Mouse (Mus musculus) forebrain, embryonic 14.5 days (tissue): ENCODE results near the gene Rpusd2. TPM values are rescaled to one million over a fixed set of nuclear protein-coding genes. Genes with fewer than 3 reads are reported as not detected.
A peak's percentile ranks its signal among the peaks of the same experiment; 100 is the strongest.

Experiments
- ATAC-seq: fragments of 200-750 bp; cut with Nextera tagmentation; 2 replicates; pipeline ENCODE4 v1.8.0; 2017; ENCODE audit warnings: mild to moderate bottlenecking, moderate library complexity
- DNase-seq: peaks from one replicate; pipeline ENCODE4 v3.0.0-alpha.2; 2015; ENCODE audit warnings: low spot score
- H3K27ac ChIP-seq: fragments of 300-500 bp; sonication (generic); 2 replicates; pipeline ENCODE4 v1.5.1; 2014; ENCODE audit warnings: low read depth, mild to moderate bottlenecking, control low read depth, low read length, moderate library complexity
- H3K27me3 ChIP-seq: fragments of 300-500 bp; sonication (generic); replicated peaks from 2 replicates; pipeline ENCODE4 v1.6.1; 2014; ENCODE audit warnings: low read length, control low read depth, mixed read lengths; ENCODE audit not compliant: control insufficient read depth, insufficient read depth
- H3K36me3 ChIP-seq: fragments of 300-500 bp; sonication (generic); 2 replicates; pipeline ENCODE4 v1.6.1; 2014; ENCODE audit warnings: low read length, control low read depth; ENCODE audit not compliant: control insufficient read depth, insufficient read depth
- H3K4me1 ChIP-seq: fragments of 300-500 bp; sonication (generic); 2 replicates; pipeline ENCODE4 v1.6.1; 2014; ENCODE audit warnings: antibody characterized with exemption, low read length, control low read depth; ENCODE audit not compliant: control insufficient read depth, insufficient read depth
- H3K4me2 ChIP-seq: fragments of 300-500 bp; sonication (generic); 2 replicates; pipeline ENCODE4 v1.6.1; 2014; ENCODE audit warnings: mild to moderate bottlenecking, control low read depth, low read length
- H3K4me3 ChIP-seq: fragments of 300-500 bp; sonication (generic); 2 replicates; pipeline ENCODE4 v1.5.1; 2014; ENCODE audit warnings: low read depth, low read length, control low read depth
- H3K9ac ChIP-seq: fragments of 300-500 bp; sonication (generic); 2 replicates; pipeline ENCODE4 v1.6.1; 2014; ENCODE audit warnings: mild to moderate bottlenecking, low read length, control low read depth, moderate library complexity
- H3K9me3 ChIP-seq: fragments of 300-500 bp; sonication (generic); replicated peaks from 2 replicates; pipeline ENCODE4 v1.6.1; 2016; ENCODE audit warnings: low read length, control low read depth, mixed read lengths; ENCODE audit not compliant: control insufficient read depth
- WGBS: fragments of 180-500 bp; shearing (Covaris S2); extraction: QIAGEN DNeasy Blood & Tissue Kit; methylation state at CpG from one replicate; pipeline ENCODE4 v1.1.7; 2014; 5-methylcytosine and 5-hydroxymethylcytosine counted together
- polyA plus RNA-seq: library from polyadenylated mRNA; unstranded; fragments of >200 nt; fragmentation: Nextera tagmentation; extraction: Ambion mirVana; gene quantifications from 2 replicates; pipeline ENCODE4 v1.2.1, GENCODE M21; 2014

Rpusd2 gene
- polyA plus RNA-seq, 1 experiment from 2014 or later, result 4.2 TPM

DNA sequence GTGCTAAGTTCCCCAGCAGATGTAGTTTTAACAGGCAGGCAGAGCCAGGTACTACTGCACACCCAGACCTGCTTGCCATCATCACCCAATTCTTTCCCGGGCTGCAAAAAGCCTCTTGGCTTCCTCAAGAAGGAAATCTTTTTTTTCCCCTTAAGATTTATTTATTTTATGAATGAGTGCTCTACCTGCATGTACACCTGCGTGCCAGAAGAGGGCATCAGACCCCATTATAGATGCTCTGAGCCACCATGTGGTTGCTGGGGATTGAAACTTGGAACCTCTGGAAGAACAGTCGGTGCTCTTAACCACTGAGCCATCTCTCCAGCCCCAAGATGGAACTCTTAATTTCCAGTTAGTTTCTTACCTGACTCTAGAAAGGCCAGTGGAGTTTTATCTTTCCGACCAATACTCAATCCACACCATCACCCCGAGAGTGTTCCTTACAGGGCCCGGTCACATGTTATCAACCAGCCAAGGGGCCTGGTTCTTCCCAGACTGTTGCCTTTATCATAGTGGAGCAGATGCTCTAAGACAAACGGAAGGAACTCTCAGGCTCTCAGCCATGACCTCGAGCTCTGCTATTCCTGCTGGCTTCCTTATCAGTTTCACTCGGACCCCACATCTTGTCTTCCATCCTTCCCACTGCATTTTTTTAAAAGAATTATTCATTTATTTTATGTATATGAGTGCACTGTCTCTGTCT lies 9.9 kb upstream of the Rpusd2 start:
- peaks cover 25% of the 10 kb centered on the region for H3K36me3 ChIP-seq
- H3K4me1 ChIP-seq, result peaks cover 5% of the 10 kb centered on the region; the same call in 1 of the 2 replicates
- 74% methylated on average over 9 of the region's 9 CpGs for WGBS
- no peaks in the 10 kb centered on the region for H3K9me3 ChIP-seq
- DNase-seq, result no peak
- no peak overlapping the region for H3K9ac ChIP-seq
- H3K27ac ChIP-seq, result no peak overlapping the region
- no peak overlapping the region for H3K4me2 ChIP-seq
- ATAC-seq, result no peak
- H3K4me3 ChIP-seq, result no peak overlapping the region
- H3K27me3 ChIP-seq, result no peaks in the 10 kb centered on the region

GRCm38 (mm10) chr2:119025239-119025616 lies 9.4 kb upstream of the Rpusd2 start:
- Histone ChIP-seq H3K9ac (no peak overlapping the region), H3K4me3 (no peak overlapping the region), H3K27me3 (no peaks in the 10 kb centered on the region), H3K27ac (no peak overlapping the region), H3K36me3 (peaks cover 25% of the 10 kb centered on the region), H3K9me3 (no peaks in the 10 kb centered on the region), H3K4me2 (no peak overlapping the region), H3K4me1 (peaks cover 5% of the 10 kb centered on the region; the same call in 1 of the 2 replicates)
- ATAC-seq (no peak), DNase-seq (no peak)
- WGBS, result 82% methylated on average over 4 of the region's 4 CpGs

- Histone ChIP-seq H3K4me2 (no peak overlapping the region), H3K4me3 (no peak overlapping the region), H3K27me3 (no peaks in the 10 kb centered on the region), H3K9ac (no peak overlapping the region), H3K4me1 (peaks cover 5% of the 10 kb centered on the region; the same call in 1 of the 2 replicates), H3K9me3 (no peaks in the 10 kb centered on the region), H3K36me3 (peaks cover 10% of the 10 kb centered on the region), H3K27ac (no peak overlapping the region)
- ATAC-seq (no peak), DNase-seq (no peak)
- WGBS, result 93% methylated on average over 4 of the region's 4 CpGs
These were observed 7.6 kb upstream of the Rpusd2 start for GRCm38 (mm10) chr2:119026951-119027350.

DNA sequence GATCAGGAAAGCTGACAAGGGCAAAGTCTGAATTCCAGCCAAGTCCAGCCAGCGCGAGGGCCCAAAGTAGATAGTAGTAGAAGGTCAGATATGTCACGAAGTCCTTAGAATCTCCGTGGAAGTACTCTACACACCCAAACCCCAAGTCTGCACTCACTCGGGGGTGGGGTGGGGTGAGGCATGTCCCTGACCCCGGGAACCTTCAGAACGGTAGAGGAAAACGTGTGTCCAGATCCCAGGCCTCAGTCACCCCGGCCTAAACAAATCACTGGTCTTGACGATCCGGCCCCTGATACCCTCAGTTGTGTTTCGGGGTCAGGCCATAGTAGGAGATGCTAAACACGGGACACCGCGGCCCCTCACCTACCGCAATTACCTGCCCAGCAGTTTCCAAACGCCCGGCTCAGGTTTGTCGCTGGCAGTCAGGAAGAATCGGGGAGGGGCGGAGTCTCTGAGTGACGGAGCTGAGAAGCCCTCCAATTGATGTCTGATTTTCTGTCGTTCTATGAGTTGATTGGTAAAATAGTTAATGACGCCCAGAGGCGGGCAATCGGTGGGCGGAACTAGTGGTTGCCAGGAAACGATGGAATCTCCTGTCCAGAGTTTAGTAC lies 5.5 kb upstream of the Rpusd2 start, which contains the start of gene Ccdc32:
Gene Ccdc32 (minus strand): TSS at position 453 of the 611 bp plus-strand sequence.
- H3K9ac ChIP-seq, result peak within 1 kb of the TSS; percentile 76
- peaks cover 5% of the 10 kb centered on the region; the same call in 1 of the 2 replicates for H3K4me1 ChIP-seq
- H3K4me3 ChIP-seq, result peak within 1 kb of the TSS; percentile 63
- ATAC-seq (peak; percentile 98), DNase-seq (peak; percentile 97)
- H3K36me3 ChIP-seq, result 0 out of 2 replicates have a peak, but pooled peaks cover 5% of the 10 kb centered on the region
- no peak within 1 kb of the TSS for H3K27ac ChIP-seq
- WGBS, result under 1% methylated on average over 28 of the region's 28 CpGs
- peak within 1 kb of the TSS; percentile 83 for H3K4me2 ChIP-seq
- H3K9me3 ChIP-seq, result no peaks in the 10 kb centered on the region
- H3K27me3 ChIP-seq, result no peaks in the 10 kb centered on the region

GRCm38 (mm10) chr2:119032191-119032590 lies 2.4 kb upstream of the Rpusd2 start:
- H3K4me1 ChIP-seq, result peaks cover 11% of the 10 kb centered on the region; the same call in 1 of the 2 replicates
- H3K4me3 ChIP-seq, result no peak overlapping the region
- ATAC-seq, result no peak
- peaks cover 6% of the 10 kb centered on the region for H3K36me3 ChIP-seq
- no peak overlapping the region for H3K27ac ChIP-seq
- H3K9ac ChIP-seq, result no peak overlapping the region
- no peaks in the 10 kb centered on the region for H3K9me3 ChIP-seq
- WGBS, result 76% methylated on average over 4 of the region's 4 CpGs
- H3K4me2 ChIP-seq, result no peak overlapping the region
- no peak for DNase-seq
- no peaks in the 10 kb centered on the region for H3K27me3 ChIP-seq

GRCm38 (mm10) chr2:119035397-119035745 lies 781 bp downstream of the Rpusd2 start:
- Histone ChIP-seq H3K27me3 (no peaks in the 10 kb centered on the region), H3K36me3 (peaks cover 28% of the 10 kb centered on the region), H3K9me3 (no peaks in the 10 kb centered on the region), H3K9ac (peak overlapping the region; percentile 88), H3K4me2 (peak overlapping the region; percentile 61), H3K4me3 (peak overlapping the region; percentile 86), H3K27ac (peak overlapping the region; percentile 94), H3K4me1 (peaks cover 5% of the 10 kb centered on the region; the same call in 1 of the 2 replicates)
- DNase-seq (no peak), ATAC-seq (no peak)
- WGBS, result 7% methylated on average over 7 of the region's 7 CpGs

- no peaks in the 10 kb centered on the region for H3K4me1 ChIP-seq
- no peak for ATAC-seq
- H3K4me2 ChIP-seq, result no peak overlapping the region
- H3K36me3 ChIP-seq, result peaks cover 38% of the 10 kb centered on the region
- WGBS, result 50% methylated on average over 4 of the region's 4 CpGs
- no peaks in the 10 kb centered on the region for H3K27me3 ChIP-seq
- no peak overlapping the region for H3K9ac ChIP-seq
- no peaks in the 10 kb centered on the region for H3K9me3 ChIP-seq
- no peak overlapping the region for H3K4me3 ChIP-seq
- no peak overlapping the region for H3K27ac ChIP-seq
- peak; percentile 53 for DNase-seq
These were observed 6.3 kb downstream of the Rpusd2 start for GRCm38 (mm10) chr2:119040882-119041281.

- 81% methylated on average over 2 of the region's 2 CpGs for WGBS
These were observed 10.6 kb downstream of the Rpusd2 start for GRCm38 (mm10) chr2:119045163-119045562.

More at GRCm38 (mm10) chr2:119045163-119045562, 10.6 kb downstream of the Rpusd2 start:
- H3K9ac ChIP-seq, result no peak overlapping the region
- no peaks in the 10 kb centered on the region for H3K9me3 ChIP-seq
- ATAC-seq (no peak), DNase-seq (no peak)
- H3K36me3 ChIP-seq, result peaks cover 10% of the 10 kb centered on the region; the same call in 1 of the 2 replicates
- H3K4me2 ChIP-seq, result no peak overlapping the region
- no peak overlapping the region for H3K27ac ChIP-seq
- no peaks in the 10 kb centered on the region for H3K27me3 ChIP-seq
- H3K4me3 ChIP-seq, result no peak overlapping the region
- H3K4me1 ChIP-seq, result no peaks in the 10 kb centered on the region
